1 mouse cellular context compared by ENCODE assay signal in the genomic region with DNA sequence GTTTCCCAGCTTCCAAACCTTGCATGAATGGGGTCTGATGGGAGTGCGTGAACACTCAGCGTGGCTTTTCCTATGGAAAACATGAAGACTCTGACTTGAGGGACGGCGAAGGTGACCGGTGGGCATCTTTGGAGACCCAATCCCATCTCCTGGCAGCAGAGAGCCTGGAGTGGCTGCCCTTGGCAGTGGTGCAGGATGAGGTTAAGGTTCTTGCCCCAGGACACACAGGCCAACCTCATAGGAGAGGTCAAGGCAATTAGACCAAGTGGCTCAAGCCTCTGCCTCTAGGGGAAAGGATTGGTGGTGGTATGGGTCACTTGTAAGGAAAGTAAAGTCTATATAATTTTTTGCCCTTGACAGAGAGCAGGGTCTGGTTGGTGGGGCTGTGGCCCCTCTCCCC.
TF ChIP-seq lines count a peak whose summit lies in the region.

No protein-coding gene starts in this region.

TF ChIP-seq in MEL, 35 proteins besides CTCF, POLR2A, EP300 and RAD21 (continued from another document):
- TF ChIP-seq JUND (IDR thresholded peaks at IDR 0.05; ENCODE audit: low read depth, low read length) (no peak), ZNF384 (IDR thresholded peaks at IDR 0.05; ENCODE audit: low read depth, low read length) (no peak)
TF ChIP-seq in MEL: peak in this region for 0.
